Mouse (Mus musculus) liver, adult (tissue): ENCODE measurements around the gene Gm20388.

ENCODE experiments used
- GATA4 ChIP-seq: IDR thresholded peaks from 2 replicates; pipeline ENCODE4 v1.6.1; 2014; ENCODE audit warnings: mild to moderate bottlenecking, low read length; ENCODE audit not compliant: insufficient replicate concordance

The Gm20388 gene

GRCm38 (mm10) chr8:120766622-120767021 is 856.0 kb downstream of the Gm20388 start:
- TF ChIP-seq GATA4, result no peak

- TF ChIP-seq GATA4, result no peak
These were observed 858.0 kb downstream of the Gm20388 start for GRCm38 (mm10) chr8:120768454-120769218.

GRCm38 (mm10) chr8:120777184-120777583 is 866.5 kb downstream of the Gm20388 start:
- no peak for TF ChIP-seq GATA4

GRCm38 (mm10) chr8:120777732-120778131 is 867.1 kb downstream of the Gm20388 start:
- TF ChIP-seq GATA4, result no peak

GRCm38 (mm10) chr8:120779106-120779505 is 868.5 kb downstream of the Gm20388 start:
- no peak for TF ChIP-seq GATA4

GRCm38 (mm10) chr8:120783781-120784180 is 873.1 kb downstream of the Gm20388 start:
- no peak for TF ChIP-seq GATA4

- TF ChIP-seq GATA4, result no peak
These were observed 876.1 kb downstream of the Gm20388 start for GRCm38 (mm10) chr8:120786753-120787152.

- TF ChIP-seq GATA4, result no peak
These were observed 877.0 kb downstream of the Gm20388 start for GRCm38 (mm10) chr8:120787631-120788030.

GRCm38 (mm10) chr8:120792710-120793109 is 882.1 kb downstream of the Gm20388 start:
- TF ChIP-seq GATA4, result no peak

GRCm38 (mm10) chr8:120795944-120796635 is 885.4 kb downstream of the Gm20388 start:
- TF ChIP-seq GATA4, result no peak

- no peak for TF ChIP-seq GATA4
These were observed 886.5 kb downstream of the Gm20388 start for GRCm38 (mm10) chr8:120797019-120797727.

- TF ChIP-seq GATA4, result no peak
These were observed 889.7 kb downstream of the Gm20388 start for GRCm38 (mm10) chr8:120800308-120800865.

GRCm38 (mm10) chr8:120804741-120805140 is 894.1 kb downstream of the Gm20388 start:
- TF ChIP-seq GATA4, result no peak

- TF ChIP-seq GATA4, result no peak
These were observed 896.2 kb downstream of the Gm20388 start for GRCm38 (mm10) chr8:120806780-120807264.

GRCm38 (mm10) chr8:120807719-120808118 is 897.1 kb downstream of the Gm20388 start:
- TF ChIP-seq GATA4, result no peak
